Mouse (Mus musculus) CD4-positive, CD25-positive, alpha-beta regulatory T cell, adult 4 months (primary cell): ENCODE measurements around the gene C1ql3. TPM values are rescaled to one million over a fixed set of nuclear protein-coding genes. Genes with fewer than 3 reads are reported as not detected.
A peak's percentile ranks its signal among the peaks of the same experiment; 100 is the strongest.

Experiments used
- ATAC-seq: one replicate; pipeline ENCODE4 v1.8.0; 2017
- polyA plus RNA-seq, 2 experiments: library from polyadenylated mRNA; unstranded; fragments of 100-300 nt; shearing (Covaris generic); gene quantifications; one replicate each; pipeline ENCODE4 v1.2.1; 2017

C1ql3 gene
- polyA plus RNA-seq, result not detected

DNA sequence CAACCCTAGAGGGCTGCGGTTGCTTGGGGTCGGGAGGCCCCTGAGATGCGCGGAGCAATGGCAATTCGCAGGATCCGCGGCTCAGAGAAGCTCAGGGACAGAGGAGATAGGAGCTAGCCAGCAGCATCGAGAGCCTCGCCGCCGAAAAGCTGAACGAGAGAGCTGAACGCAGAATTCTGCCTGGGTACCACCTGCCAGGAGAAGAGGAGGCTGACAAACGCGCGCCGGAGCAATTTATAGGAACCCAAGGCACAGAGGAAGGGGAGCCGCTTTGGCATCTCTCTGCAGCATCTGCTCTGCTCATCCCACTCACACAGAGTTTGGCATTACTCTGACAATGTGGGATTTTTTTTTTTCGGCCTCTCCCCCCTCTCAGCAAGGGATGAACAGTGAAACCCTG lies at the start of gene C1ql3:
Gene C1ql3 (minus strand): TSS at position 335 of the 400 bp plus-strand sequence.
- ATAC-seq, result no peak

GRCm38 (mm10) chr2:13060426-13061170 lies 49.0 kb upstream of the C1ql3 start:
- ATAC-seq, result no peak

- ATAC-seq, result no peak
Measured at GRCm38 (mm10) chr2:13048649-13049048, 37.0 kb upstream of the C1ql3 start.

DNA sequence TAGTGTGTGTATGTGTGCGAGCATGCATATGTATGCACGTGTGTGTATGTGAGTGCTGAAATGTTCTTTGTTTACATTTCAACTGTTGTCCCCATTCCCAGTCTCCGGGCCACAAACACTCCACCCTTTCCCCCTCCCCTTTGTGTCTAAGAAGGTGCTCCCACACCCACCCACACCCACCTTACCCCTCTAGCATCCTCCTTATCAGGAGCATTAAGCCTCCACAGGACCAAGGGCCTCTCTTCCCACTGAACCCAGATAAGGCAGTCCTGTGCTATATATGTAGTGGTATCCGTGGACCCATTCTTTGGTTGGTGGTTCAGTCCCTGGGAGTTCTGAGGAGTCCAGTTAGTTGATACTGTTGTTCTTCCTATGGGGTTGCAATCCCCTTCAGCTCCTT lies 32.9 kb upstream of the C1ql3 start:
- ATAC-seq, result no peak

GRCm38 (mm10) chr2:13039785-13040184 lies 28.2 kb upstream of the C1ql3 start:
- no peak for ATAC-seq

GRCm38 (mm10) chr2:13038772-13039171 lies 27.2 kb upstream of the C1ql3 start:
- no peak for ATAC-seq

GRCm38 (mm10) chr2:13018861-13019260 lies 7.3 kb upstream of the C1ql3 start:
- no peak for ATAC-seq

- ATAC-seq, result no peak
Measured at GRCm38 (mm10) chr2:13018382-13018781, 6.8 kb upstream of the C1ql3 start.

DNA sequence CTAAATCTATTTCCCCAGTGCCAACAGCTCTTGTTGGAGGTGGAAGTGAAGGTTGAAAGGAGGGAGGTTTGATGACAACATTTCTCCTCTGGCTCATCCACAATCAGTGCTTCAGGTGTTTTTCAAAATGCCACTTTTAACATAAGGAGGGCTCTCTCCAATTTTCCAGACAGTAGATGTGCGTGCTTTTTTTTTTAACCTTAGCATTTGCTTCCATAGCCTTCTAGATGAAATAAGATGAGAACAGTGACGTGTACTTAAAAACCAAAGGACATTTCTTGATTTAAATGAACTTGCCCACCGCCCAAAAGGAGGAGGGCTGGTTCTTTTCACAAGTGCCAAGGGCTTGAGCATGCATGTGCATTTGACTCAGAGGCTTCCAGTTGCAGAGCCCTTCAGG lies 367 bp upstream of the C1ql3 start:
- ATAC-seq, result no peak

GRCm38 (mm10) chr2:13010460-13011341 lies 905 bp downstream of the C1ql3 start:
- ATAC-seq, result peak; percentile 16

DNA sequence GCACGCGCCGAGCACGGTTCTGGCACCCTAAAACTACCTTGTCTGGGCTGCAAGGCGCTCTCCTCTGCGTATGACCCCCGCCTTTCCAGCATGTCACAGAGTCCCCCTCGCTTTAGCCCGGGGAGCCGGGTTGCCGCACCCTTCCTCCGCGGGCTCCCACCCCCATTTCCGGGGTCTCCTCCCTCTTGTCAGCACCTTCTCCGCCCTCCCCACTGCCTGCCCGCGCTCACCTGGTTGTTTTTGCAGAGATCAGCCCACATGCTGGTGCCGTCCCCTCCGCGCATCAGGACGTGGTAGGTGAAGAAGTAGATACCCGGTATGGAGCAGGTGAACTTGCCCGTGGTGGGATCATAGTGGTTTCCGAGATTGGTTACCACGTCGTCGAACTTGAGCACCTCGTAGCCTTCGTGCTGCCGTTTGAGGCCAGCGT lies 1.6 kb downstream of the C1ql3 start:
- peak; percentile 67 for ATAC-seq

- no peak for ATAC-seq
Measured at GRCm38 (mm10) chr2:13009261-13009972, 2.2 kb downstream of the C1ql3 start.

- ATAC-seq, result no peak
Measured at GRCm38 (mm10) chr2:13008433-13008832, 3.2 kb downstream of the C1ql3 start.

GRCm38 (mm10) chr2:13000026-13000425 lies 11.6 kb downstream of the C1ql3 start:
- no peak for ATAC-seq

DNA sequence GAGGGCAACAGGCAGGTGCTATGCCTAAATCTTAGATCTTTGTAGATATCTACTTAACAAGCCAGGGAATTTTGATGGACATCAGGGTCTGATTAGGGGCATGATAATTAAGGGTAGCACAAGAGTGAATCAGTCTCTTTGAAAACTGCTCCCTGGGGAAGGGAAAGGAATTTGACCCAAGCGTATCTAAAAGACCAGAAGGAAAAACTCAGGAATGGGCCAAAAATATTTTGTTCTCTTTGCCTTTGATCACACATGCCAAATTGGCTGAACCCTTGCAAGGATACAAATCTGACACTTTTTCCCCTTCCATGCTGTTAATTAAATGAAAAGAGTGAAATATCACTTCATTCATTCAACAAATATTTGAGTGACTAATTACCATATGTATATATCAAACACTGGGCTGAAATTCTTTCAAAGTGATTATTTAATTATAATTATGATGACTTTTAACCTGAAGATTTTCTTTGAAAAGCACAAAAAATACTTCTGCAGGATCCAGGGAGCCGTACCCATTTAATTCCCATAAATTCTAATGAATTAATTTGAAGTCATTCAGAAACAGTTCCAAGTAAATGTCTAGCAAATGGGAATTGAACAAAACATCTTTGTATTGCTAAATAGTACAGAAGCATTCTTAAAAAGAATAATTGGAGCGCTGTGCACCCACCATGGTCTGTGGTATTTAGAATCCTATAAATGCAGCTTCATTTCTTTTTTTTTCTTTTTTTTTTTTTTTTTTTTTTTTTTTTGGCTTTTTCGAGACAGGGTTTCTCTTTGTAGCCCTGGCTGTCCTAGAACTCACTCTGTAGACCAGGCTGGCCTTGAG lies 26.5 kb downstream of the C1ql3 start:
- no peak for ATAC-seq

DNA sequence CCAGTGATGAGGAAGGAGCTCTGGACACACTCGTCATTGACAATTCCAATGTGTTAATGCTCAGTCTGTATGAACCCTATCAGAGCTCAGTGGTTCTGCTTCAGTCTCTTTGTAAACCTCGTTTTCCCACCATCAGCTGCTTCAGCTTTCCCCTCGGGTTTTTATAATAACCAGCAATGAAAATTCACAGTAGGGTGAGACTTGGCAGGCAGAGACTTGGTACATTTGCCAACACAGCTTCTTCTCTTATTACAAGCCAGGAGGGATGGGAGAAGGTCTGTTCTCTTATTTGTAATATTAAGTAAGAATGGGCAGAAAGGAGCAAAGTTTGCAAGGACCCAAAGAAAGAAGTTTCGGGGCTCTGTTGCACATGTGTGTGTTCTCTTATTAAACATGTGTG lies 32.8 kb downstream of the C1ql3 start:
- ATAC-seq, result no peak

GRCm38 (mm10) chr2:12977367-12977766 lies 34.2 kb downstream of the C1ql3 start:
- peak; percentile 88 for ATAC-seq

- ATAC-seq, result no peak
Measured at GRCm38 (mm10) chr2:12973752-12974151, 37.9 kb downstream of the C1ql3 start.

DNA sequence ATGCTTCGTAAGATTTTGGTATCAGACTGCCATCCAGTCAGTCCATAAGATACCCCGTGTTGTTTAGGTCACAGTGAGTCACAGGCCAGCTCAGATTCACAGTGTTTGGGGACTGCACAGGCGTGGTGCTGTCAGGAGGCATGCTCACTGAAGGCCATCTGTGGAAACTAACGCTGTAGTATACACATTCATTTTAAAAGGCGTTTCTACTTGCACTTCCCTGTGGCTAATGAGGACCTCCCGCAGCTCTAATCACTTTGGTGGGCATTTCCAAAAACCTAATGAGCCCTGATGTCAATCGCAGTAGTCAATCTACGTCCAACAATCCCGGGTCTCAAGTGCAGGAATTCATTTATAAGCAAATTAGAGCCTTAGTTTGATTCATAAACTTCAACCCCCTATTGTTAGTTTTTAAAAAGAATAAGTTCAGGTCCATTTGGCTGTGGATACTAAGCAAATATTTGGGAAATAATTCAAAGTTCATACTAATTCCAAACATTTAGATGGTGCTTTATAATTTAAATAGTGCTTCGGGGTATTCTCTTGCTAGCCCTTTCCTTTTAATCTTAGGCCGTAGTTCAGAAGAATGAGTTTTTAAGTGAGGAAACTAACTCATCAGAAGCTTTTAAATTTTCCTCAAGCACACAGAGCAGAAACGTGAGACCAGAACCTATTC lies 41.4 kb downstream of the C1ql3 start:
- no peak for ATAC-seq

DNA sequence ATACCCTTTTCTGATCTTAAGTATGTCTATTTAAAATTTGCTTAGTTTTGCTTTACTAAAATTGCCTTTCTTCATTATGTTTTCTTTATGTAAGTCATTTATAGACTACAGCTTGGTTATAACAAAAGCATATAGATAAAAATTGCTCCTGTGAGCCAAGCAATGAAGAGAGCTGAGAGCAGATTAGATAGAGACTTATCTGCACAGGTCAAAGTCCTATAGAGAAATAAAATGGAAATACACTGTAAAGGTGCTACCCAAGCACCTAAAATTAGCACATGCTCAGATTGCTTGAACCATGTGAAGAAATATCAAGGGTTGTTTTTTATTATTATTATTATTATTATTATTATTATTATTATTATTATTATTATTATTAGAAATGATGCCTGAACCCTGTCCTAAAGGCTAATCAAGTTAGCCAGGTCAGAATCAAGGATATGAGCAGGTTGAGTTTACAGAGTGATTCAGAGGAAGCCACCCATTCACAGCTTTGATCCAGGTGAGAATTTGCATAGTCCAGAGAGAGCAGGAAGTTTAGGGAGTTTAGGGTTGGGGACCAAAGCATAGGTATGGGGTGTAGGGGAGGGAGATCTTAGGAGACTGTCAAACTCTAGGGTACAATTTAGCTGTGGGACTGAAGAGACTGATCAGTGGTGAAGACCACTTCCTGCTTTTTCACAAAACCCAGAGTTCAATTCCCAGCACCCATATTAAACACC lies 54.7 kb downstream of the C1ql3 start:
- ATAC-seq, result no peak
